Mouse (Mus musculus) bone marrow macrophage, adult 2 months (primary cell): Measurements from ENCODE around the gene Actr1b.

Experiments
- CTCF ChIP-seq: IDR thresholded peaks from 2 replicates; pipeline ENCODE4 v1.5.1; 2012; ENCODE audit warnings: low read depth, mild to moderate bottlenecking, low read length, moderate library complexity
- POLR2A ChIP-seq: IDR thresholded peaks from 2 replicates; pipeline ENCODE4 v1.6.1; 2012; ENCODE audit warnings: mild to moderate bottlenecking, low read depth, low read length, borderline replicate concordance

DNA sequence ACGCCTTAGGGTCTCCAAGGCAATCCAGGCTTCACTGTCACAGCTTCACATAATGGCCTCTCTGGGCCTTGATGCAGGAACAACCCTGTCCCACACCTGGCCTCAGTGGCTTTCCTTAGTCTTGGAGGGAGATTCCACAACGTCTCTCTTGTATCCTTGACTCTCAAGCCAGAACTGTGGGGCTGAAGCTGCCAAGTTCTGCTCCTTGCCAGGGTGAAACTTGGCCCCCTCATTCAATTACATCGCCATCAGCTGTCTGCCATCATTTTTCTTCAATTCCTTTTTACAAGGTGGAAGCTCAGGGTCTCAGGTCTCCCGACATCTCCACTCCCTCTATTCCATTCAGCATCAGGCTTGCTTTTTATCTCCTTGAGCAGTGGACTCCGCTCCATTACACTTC is 59.2 kb downstream of the Actr1b start:
- TF ChIP-seq CTCF: no peak
- TF ChIP-seq POLR2A: no peak
